Mouse (Mus musculus) heart, adult 2 months (tissue): ENCODE results near the gene Hist2h2ab.

ENCODE experiments used
- CTCF ChIP-seq: fragments of 200-600 bp; IDR thresholded peaks from 2 replicates; pipeline ENCODE4 v1.8.1; 2022; ENCODE audit warnings: antibody characterized with exemption, mild to moderate bottlenecking, moderate library complexity
- EP300 ChIP-seq: fragments of 200-500 bp; IDR thresholded peaks from 2 replicates; pipeline ENCODE4 v1.6.1; 2011; ENCODE audit warnings: low read depth, low read length, control low read depth; ENCODE audit not compliant: insufficient read depth
- POLR2A ChIP-seq: fragments of 200-500 bp; IDR thresholded peaks from 2 replicates; pipeline ENCODE4 v1.6.1; 2011; ENCODE audit warnings: mild to moderate bottlenecking, low read depth, low read length, control low read depth; ENCODE audit not compliant: insufficient read depth

DNA sequence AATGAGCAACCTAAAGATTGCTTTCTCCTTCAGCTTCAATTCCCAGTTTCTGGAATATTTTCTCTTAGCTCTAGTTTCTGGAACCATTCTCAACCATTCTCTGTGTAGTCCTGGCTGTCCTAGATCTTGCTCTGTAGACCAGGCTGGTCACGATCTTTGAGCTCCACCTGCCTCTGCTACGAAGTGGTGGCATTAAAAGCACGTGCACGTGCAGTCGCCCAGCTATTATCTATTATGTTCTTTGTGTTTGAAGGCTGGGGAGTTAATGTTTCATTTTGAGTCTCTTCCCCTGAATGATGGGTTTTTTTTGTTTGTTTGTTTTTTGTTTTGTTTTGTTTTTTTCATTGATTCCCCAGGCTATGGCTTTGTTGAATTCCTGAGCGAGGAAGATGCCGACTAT lies 46.5 kb upstream of the Hist2h2ab start:
- TF ChIP-seq CTCF (no peak), POLR2A (no peak), EP300 (no peak)
